Mouse (Mus musculus) limb, embryonic 12.5 days (tissue): ENCODE measurements around the gene B4galt5. TPM values are rescaled to one million over a fixed set of nuclear protein-coding genes. Genes with fewer than 3 reads are reported as not detected.

Experiments used
- ATAC-seq: fragments of 200-750 bp; cut with Nextera tagmentation; 2 replicates; pipeline ENCODE4 v1.8.0; 2017; ENCODE audit warnings: low read depth, moderate TSS enrichment; ENCODE audit not compliant: insufficient number of reproducible peaks, insufficient read depth, low FRiP score, low TSS enrichment
- H3K27ac ChIP-seq: fragments of 300-500 bp; sonication (generic); 2 replicates; pipeline ENCODE4 v1.5.1; 2016; ENCODE audit warnings: mild to moderate bottlenecking, moderate library complexity
- H3K27me3 ChIP-seq: fragments of 300-500 bp; sonication (generic); 2 replicates; pipeline ENCODE4 v1.6.1; 2016; ENCODE audit warnings: mild to moderate bottlenecking, moderate library complexity
- H3K36me3 ChIP-seq: fragments of 300-500 bp; sonication (generic); 2 replicates; pipeline ENCODE4 v1.6.1; 2016; ENCODE audit warnings: mild to moderate bottlenecking, moderate library complexity
- H3K4me1 ChIP-seq: fragments of 300-500 bp; sonication (generic); replicated peaks from 2 replicates; pipeline ENCODE4 v1.6.1; 2016
- H3K4me2 ChIP-seq: fragments of 300-500 bp; sonication (generic); 2 replicates; pipeline ENCODE4 v1.6.1; 2016; ENCODE audit warnings: mild to moderate bottlenecking, moderate library complexity
- H3K4me3 ChIP-seq: fragments of 300-500 bp; sonication (generic); replicated peaks from 2 replicates; pipeline ENCODE4 v1.5.1; 2016; ENCODE audit warnings: mild to moderate bottlenecking
- H3K9ac ChIP-seq: fragments of 300-500 bp; sonication (generic); replicated peaks from 2 replicates; pipeline ENCODE4 v1.6.1; 2016; ENCODE audit warnings: mild to moderate bottlenecking, moderate library complexity
- H3K9me3 ChIP-seq: fragments of 300-500 bp; sonication (generic); 2 replicates; pipeline ENCODE4 v1.6.1; 2016; ENCODE audit warnings: mild to moderate bottlenecking, moderate library complexity
- WGBS: fragments of 180-500 bp; shearing (Covaris S2); methylation state at CpG from one replicate; pipeline ENCODE4 v1.1.7; 2016; 5-methylcytosine and 5-hydroxymethylcytosine counted together
- polyA plus RNA-seq: library from polyadenylated mRNA; unstranded; fragments of >200 nt; fragmentation: Nextera tagmentation; extraction: Ambion mirVana; gene quantifications from 2 replicates; pipeline ENCODE4 v1.2.1, GENCODE M21; 2016

B4galt5 gene
- polyA plus RNA-seq, 1 experiment from 2014 or later: 11.4 TPM

DNA sequence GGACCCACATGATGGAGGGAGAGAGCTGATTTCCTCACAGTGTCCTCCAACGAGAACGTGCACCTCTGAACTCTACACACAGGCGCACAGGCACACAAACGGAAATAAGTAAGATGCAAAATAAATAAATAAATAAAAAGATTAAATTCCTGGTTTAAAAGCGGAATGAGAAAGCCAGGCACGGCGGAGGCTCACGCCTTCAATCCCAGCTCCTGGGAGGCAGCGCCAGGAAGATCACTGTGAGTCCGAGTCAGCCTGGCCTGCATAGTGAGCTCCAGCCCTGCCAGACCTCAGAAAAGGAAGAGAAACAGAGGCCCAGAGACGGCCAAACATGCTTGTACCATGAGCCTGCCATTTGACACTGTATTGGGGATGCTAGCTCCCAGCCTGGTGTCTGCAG lies 85.1 kb downstream of the B4galt5 start:
- Histone ChIP-seq H3K9ac (no peak overlapping the region), H3K36me3 (no peaks in the 10 kb centered on the region), H3K27ac (no peak overlapping the region), H3K4me3 (no peak overlapping the region), H3K9me3 (no peaks in the 10 kb centered on the region), H3K4me2 (no peak overlapping the region), H3K4me1 (no peaks in the 10 kb centered on the region), H3K27me3 (no peaks in the 10 kb centered on the region)
- no peak for ATAC-seq
- WGBS: 85% methylated on average over 11 of the region's 11 CpGs

DNA sequence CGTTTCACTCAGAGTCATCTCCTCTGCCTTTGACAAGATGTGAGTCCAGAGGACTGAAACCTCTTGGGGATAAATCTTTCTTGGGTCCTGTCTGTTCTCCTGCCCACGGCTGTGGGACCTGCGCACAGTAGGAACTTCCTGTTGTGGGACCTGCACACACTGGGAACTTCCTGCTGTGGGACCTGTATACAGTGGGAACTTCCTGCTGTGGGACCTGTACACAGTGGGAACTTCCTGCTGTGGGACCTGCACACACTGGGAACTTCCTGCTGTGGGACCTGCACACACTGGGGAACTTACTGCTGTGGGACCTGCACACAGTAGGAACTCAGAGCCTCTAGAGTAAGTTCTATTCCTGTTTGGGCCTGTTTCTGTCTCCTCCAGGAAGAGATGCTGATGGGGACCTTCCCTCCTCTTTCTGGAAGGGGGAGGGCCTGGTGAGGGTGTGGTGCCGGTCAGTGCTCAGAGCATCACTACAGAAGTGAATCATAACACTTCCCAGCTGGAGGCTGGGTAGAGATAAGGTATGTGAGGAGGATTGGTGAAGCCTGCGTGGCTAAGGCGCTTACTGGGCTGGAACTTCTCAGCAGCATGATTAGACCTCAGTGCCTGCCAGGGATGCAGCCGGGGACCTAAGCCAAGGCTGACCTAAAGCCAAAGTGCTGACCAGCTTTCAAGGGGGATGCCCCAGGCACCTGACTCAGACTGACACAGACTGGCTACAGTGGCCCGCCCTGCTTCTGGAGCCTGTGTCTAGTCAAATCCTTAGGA lies 85.8 kb downstream of the B4galt5 start:
- Histone ChIP-seq H3K4me3 (no peak overlapping the region), H3K27me3 (no peaks in the 10 kb centered on the region), H3K27ac (no peak overlapping the region), H3K36me3 (no peaks in the 10 kb centered on the region), H3K4me2 (no peak overlapping the region), H3K9ac (no peak overlapping the region), H3K4me1 (no peaks in the 10 kb centered on the region), H3K9me3 (no peaks in the 10 kb centered on the region)
- WGBS: 91% methylated on average over 8 of the region's 8 CpGs
- no peak for ATAC-seq

DNA sequence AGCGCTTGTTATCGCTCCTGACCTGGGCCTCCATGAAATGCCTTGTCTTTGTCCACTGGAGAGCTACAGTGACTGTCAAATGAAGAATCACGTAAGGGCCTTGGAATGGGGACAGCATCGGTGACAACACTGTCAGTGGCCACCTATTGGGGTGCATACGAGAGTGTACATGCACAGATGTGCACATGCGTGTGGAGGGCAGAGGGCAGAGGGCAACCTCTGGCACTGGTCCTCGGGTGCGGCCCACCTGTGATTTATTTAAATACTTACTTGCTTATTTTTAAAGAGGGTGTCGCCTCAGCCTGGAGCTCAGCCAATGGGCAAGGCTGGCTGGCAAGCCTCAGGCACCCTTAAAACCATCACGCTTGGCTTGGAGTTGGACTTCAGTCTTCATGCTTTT lies 86.5 kb downstream of the B4galt5 start:
- no peak overlapping the region for H3K4me3 ChIP-seq
- no peak overlapping the region for H3K4me2 ChIP-seq
- WGBS: 90% methylated on average over 10 of the region's 10 CpGs

DNA sequence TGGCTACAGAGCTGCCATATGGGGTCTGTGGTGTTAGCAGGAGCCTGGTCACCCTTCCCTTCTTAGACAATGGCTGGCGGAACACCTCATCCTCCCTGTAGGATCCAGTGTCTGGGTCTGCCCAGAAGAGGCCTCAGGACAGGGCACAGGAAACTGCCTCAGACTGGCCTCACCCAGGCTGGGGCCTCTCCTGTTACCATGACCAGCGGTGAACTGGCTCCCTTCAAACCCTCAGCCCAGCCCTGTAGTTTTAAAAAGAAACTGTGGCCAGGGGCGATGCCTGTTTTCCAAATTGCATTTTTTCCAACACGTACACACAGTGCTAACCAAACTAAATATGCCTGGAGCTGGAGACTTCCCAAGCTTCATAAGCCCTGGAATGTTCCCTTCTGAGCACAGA lies 87.9 kb downstream of the B4galt5 start:
- Histone ChIP-seq H3K4me1 (no peaks in the 10 kb centered on the region; the same call in 1 of the 2 replicates), H3K4me3 (no peak overlapping the region), H3K27me3 (no peaks in the 10 kb centered on the region), H3K36me3 (no peaks in the 10 kb centered on the region), H3K9me3 (no peaks in the 10 kb centered on the region), H3K9ac (0 out of 2 replicates have a peak overlapping the region, but pooled peaks have one; percentile 8), H3K4me2 (no peak overlapping the region), H3K27ac (peak overlapping the region; percentile 69)
- ATAC-seq: no peak
- 71% methylated on average over 4 of the region's 4 CpGs for WGBS

More for the DNA sequence above, 86.5 kb downstream of the B4galt5 start:
- Histone ChIP-seq H3K9ac (no peak overlapping the region), H3K9me3 (no peaks in the 10 kb centered on the region), H3K36me3 (no peaks in the 10 kb centered on the region), H3K27me3 (no peaks in the 10 kb centered on the region), H3K4me1 (no peaks in the 10 kb centered on the region; the same call in 1 of the 2 replicates), H3K27ac (no peak overlapping the region)
- no peak for ATAC-seq

DNA sequence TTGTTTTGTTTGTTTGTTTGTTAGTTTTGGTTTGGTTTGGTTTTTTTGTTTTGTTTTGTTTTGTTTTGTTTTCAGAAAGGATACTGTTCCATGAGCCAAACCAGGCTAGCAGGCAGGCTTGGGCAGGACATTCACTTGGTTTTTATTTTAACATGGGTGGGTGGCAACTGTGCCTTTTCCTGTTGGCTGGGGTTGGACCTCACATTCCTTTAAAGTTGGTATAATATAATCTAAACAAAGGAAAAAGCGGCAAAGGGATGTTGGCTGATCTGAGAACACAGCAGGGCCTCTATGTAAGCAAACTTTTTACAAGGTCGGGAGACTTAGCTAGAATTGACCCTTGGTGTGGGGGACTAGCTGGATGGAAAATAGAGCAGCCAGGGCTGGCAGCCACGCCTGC lies 91.2 kb downstream of the B4galt5 start:
- H3K4me3 ChIP-seq: no peak overlapping the region
- no peaks in the 10 kb centered on the region for H3K9me3 ChIP-seq
- no peak overlapping the region for H3K27ac ChIP-seq
- peaks cover 4% of the 10 kb centered on the region for H3K4me1 ChIP-seq
- 41% methylated on average over 3 of the region's 3 CpGs for WGBS
- no peaks in the 10 kb centered on the region for H3K36me3 ChIP-seq
- no peak for ATAC-seq
- H3K4me2 ChIP-seq: no peak overlapping the region
- H3K9ac ChIP-seq: no peak overlapping the region
- no peaks in the 10 kb centered on the region for H3K27me3 ChIP-seq

DNA sequence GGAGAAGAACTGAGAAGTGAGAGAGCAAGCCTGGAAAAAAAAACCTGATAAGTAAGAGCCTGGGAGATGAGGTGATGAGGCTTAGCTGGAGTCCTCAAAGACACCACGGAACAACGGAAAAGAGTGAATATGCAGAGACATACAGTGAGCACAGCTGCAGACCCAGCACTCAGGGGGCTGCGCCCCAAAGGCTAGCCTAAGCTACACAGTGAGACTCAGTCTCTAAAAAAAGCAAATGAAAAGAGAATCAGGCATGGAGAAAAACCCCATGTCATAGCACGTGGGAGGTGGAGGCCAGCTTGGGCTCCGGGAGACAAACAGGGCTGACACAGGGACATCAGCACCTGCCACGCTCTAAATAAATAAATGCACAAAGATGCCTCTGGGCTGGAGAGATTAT lies 94.2 kb downstream of the B4galt5 start:
- H3K9ac ChIP-seq: no peak overlapping the region
- ATAC-seq: no peak
- 80% methylated on average over 6 of the region's 6 CpGs for WGBS
- peaks cover 34% of the 10 kb centered on the region for H3K4me1 ChIP-seq
- no peaks in the 10 kb centered on the region for H3K36me3 ChIP-seq
- H3K4me2 ChIP-seq: no peak overlapping the region
- H3K9me3 ChIP-seq: no peaks in the 10 kb centered on the region
- no peak overlapping the region for H3K4me3 ChIP-seq
- H3K27ac ChIP-seq: no peak overlapping the region
- H3K27me3 ChIP-seq: no peaks in the 10 kb centered on the region

DNA sequence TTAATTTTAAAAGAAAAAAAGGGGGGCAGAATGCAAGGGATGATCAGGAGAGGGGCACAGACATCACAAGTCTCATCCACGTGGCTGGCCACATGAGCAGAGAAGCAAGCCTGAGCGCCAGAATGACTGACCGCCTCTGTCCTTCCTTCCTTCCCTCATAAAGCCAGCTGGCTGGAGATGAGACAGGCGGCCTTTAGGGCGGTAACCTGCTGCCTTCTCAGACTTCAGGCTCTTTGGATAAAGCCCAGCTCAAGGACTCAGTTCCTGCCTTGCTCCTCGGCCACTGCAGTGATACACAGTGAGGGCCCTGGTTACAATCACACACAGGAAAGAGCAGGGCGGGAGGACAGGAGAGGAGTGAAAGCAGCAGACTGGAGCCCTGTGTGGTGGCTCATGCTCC lies 94.8 kb downstream of the B4galt5 start:
- Histone ChIP-seq H3K4me1 (peaks cover 37% of the 10 kb centered on the region), H3K9me3 (no peaks in the 10 kb centered on the region), H3K4me2 (no peak overlapping the region), H3K9ac (no peak overlapping the region), H3K4me3 (no peak overlapping the region), H3K36me3 (no peaks in the 10 kb centered on the region), H3K27me3 (no peaks in the 10 kb centered on the region), H3K27ac (0 out of 2 replicates have a peak overlapping the region, but pooled peaks have one; percentile 4)
- no peak for ATAC-seq
- 65% methylated on average over 7 of the region's 7 CpGs for WGBS

DNA sequence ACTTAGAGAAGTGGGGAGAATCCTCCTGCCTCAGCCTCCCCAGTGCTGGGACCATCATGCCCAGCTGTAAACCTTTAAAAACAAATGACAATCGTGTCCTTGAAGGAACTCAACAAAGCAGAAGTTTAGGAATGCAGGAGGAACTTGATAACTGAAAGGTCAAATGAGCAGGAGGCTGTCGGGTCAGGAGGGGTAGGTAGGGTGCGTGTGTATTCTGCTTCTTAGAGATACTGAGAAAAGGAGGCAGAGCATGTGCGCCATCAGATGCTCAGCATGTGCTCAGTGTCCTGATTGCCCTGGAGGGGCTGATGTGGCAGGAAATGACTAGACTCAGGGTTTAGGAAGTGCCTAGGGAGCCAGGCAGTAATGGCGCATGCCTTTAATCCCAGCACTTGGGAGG lies 95.5 kb downstream of the B4galt5 start:
- no peak overlapping the region for H3K4me2 ChIP-seq
- whole genome bisulfite sequencing: 88% methylated on average over 5 of the region's 5 CpGs

DNA sequence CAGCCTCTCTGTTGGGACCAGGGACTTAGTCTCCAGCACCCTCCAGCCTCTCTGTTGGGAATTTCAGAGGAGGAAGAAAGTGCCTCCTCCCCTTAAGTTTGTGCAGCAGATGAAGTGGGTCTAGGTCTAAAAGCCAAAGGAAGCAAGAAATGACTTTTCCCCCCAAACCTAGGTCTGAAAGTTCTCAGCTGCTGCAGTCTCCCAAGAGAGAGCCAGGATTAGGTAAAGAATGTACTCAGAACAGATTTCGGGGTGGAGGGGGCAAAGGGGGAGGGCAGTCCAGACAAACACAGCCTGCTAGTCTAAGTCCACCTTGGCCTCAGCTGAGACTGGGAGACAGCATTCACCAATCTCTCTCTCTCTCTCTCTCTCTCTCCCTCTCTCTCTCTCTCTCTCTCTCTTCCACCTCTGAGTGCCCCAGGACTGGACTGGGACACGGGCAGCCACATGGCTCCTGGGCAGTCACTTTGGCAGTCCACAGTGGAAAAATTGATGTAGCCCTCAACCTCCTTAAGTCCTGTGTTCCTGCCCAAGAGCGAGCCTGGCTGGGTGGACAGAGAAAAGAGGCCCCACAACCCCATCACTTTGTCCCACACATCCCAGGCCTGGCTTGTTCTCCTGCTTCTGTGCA lies 96.8 kb downstream of the B4galt5 start:
- H3K36me3 ChIP-seq: no peaks in the 10 kb centered on the region
- no peaks in the 10 kb centered on the region for H3K27me3 ChIP-seq
- no peak overlapping the region for H3K4me2 ChIP-seq
- H3K27ac ChIP-seq: peak overlapping the region; percentile 64
- no peaks in the 10 kb centered on the region for H3K9me3 ChIP-seq
- no peak overlapping the region for H3K4me3 ChIP-seq
- peaks cover 37% of the 10 kb centered on the region for H3K4me1 ChIP-seq
- 43% methylated on average over 3 of the region's 3 CpGs for WGBS
- ATAC-seq: no peak
- H3K9ac ChIP-seq: no peak overlapping the region

More for the DNA sequence above, 95.5 kb downstream of the B4galt5 start:
- H3K36me3 ChIP-seq: no peaks in the 10 kb centered on the region
- peaks cover 37% of the 10 kb centered on the region for H3K4me1 ChIP-seq
- H3K9ac ChIP-seq: no peak overlapping the region
- no peak overlapping the region for H3K27ac ChIP-seq
- no peak for ATAC-seq
- no peak overlapping the region for H3K4me3 ChIP-seq
- H3K27me3 ChIP-seq: no peaks in the 10 kb centered on the region
- H3K9me3 ChIP-seq: no peaks in the 10 kb centered on the region

DNA sequence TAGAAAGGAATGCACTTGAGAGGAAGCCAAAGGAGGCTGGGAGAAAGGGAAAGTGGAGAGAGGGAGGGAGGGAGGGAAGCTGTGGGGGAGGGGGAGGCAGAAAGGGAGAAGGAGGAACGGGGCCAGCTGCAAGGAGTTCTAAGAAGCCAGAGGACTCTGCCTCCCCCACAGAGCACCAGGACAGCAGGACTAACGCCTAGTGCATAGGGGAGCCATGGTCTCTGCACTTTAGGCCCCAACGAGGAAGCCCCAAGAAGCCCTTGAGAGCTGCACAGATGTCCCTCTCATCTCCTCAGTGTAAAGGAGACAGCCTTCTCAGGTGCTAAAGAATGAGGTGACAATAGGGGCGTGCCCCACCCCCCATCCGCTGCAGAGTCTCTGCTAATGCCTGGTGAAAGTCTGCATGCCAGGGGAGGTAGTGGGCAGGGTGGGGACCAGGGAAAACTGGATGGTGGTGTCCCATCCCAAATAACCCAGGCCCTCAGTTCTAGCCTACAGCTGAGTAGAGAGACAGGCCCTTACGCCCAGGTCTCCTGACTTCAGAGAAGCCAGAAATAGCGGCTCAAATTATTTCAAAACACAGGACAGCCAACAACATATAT lies 98.1 kb downstream of the B4galt5 start:
- Histone ChIP-seq H3K4me2 (peak overlapping the region; percentile 30), H3K9me3 (no peaks in the 10 kb centered on the region), H3K27ac (peak overlapping the region; percentile 73), H3K4me1 (peaks cover 37% of the 10 kb centered on the region), H3K4me3 (no peak overlapping the region), H3K27me3 (no peaks in the 10 kb centered on the region), H3K36me3 (no peaks in the 10 kb centered on the region), H3K9ac (0 out of 2 replicates have a peak overlapping the region, but pooled peaks have one; percentile 23)
- WGBS: 23% methylated on average over 7 of the region's 7 CpGs
- no peak for ATAC-seq

DNA sequence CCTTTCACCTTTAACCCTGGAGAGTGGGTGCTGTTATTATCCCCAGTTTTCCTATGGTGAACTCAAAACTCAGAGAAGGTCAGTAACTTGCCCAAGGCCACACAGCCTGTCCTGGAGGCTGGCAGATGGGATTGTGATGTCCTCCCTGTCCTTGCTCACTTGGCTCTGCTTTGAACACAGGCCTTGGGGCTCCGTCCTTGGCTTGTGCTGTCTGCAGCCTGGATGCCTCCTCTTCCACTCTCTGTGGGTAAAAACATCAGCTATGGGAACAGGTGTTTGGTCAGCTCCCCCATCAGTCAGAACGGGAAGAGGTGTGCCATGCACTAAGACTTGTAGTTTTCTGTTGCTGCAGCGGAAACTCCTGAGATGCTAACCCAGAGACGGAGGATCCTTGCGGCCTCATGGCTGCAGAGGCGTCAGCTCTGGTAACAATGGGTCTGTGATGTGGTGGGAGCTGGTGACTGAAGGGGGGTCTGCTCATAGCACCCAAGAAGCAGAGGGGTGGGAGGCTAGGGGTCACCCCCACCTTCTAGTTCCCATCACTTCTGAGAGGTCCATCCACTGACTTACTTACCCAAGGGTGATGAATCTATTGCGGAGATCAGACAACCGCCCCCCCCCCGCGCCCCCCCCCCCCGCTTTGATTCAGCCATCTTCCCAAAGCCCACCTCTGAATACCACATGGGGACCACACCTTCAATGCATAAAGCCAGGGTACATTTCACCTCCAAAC lies 98.8 kb downstream of the B4galt5 start:
- Histone ChIP-seq H3K4me2 (peak overlapping the region; percentile 30), H3K27ac (peak overlapping the region; percentile 37; the same call in 1 of the 2 replicates), H3K36me3 (no peaks in the 10 kb centered on the region), H3K9me3 (peaks cover under 1% of the 10 kb centered on the region; the same call in 1 of the 2 replicates), H3K9ac (0 out of 2 replicates have a peak overlapping the region, but pooled peaks have one; percentile 23), H3K4me1 (peaks cover 37% of the 10 kb centered on the region), H3K27me3 (no peaks in the 10 kb centered on the region), H3K4me3 (no peak overlapping the region)
- 33% methylated on average over 11 of the region's 11 CpGs for WGBS
- ATAC-seq: no peak
